Mouse (Mus musculus) heart, embryonic 15.5 days (tissue): Measurements from ENCODE around the gene Supt4a. TPM values are rescaled to one million over a fixed set of nuclear protein-coding genes. Genes with fewer than 3 reads are reported as not detected.

ENCODE experiments used
- ATAC-seq: fragments of 200-750 bp; cut with Nextera tagmentation; replicated peaks from 2 replicates; pipeline ENCODE4 v1.8.0; 2017; ENCODE audit warnings: low read depth, moderate TSS enrichment; ENCODE audit not compliant: insufficient number of reproducible peaks, insufficient read depth, low FRiP score
- H3K27ac ChIP-seq: fragments of 300-500 bp; sonication (generic); 2 replicates; pipeline ENCODE4 v1.5.1; 2015; ENCODE audit warnings: mild to moderate bottlenecking, inconsistent platforms
- H3K27me3 ChIP-seq: fragments of 300-500 bp; sonication (generic); 2 replicates; pipeline ENCODE4 v1.6.1; 2015; ENCODE audit warnings: inconsistent platforms
- H3K36me3 ChIP-seq: fragments of 300-500 bp; sonication (generic); 2 replicates; pipeline ENCODE4 v1.6.1; 2015; ENCODE audit warnings: mild to moderate bottlenecking, inconsistent platforms
- H3K4me1 ChIP-seq: fragments of 300-500 bp; sonication (generic); replicated peaks from 2 replicates; pipeline ENCODE4 v1.6.1; 2015; ENCODE audit warnings: inconsistent platforms
- H3K4me2 ChIP-seq: fragments of 300-500 bp; sonication (generic); 2 replicates; pipeline ENCODE4 v1.6.1; 2015; ENCODE audit warnings: inconsistent platforms, mild to moderate bottlenecking, moderate library complexity
- H3K4me3 ChIP-seq: fragments of 300-500 bp; sonication (generic); 2 replicates; pipeline ENCODE4 v1.5.1; 2015; ENCODE audit warnings: mild to moderate bottlenecking, inconsistent platforms
- H3K9ac ChIP-seq: fragments of 300-500 bp; sonication (generic); 2 replicates; pipeline ENCODE4 v1.6.1; 2015; ENCODE audit warnings: mild to moderate bottlenecking, inconsistent platforms
- H3K9me3 ChIP-seq: fragments of 300-500 bp; sonication (generic); replicated peaks from 2 replicates; pipeline ENCODE4 v1.6.1; 2016; ENCODE audit warnings: inconsistent platforms
- WGBS: fragments of 180-500 bp; shearing (Covaris S2); methylation state at CpG from one replicate; pipeline ENCODE4 v1.1.7; 2015; ENCODE audit warnings: mixed read lengths; 5-methylcytosine and 5-hydroxymethylcytosine counted together
- microRNA counts: library from miRNA; unstranded; fragments of <30 nt; microRNA quantifications from one replicate; lab custom pipeline; 2016
- microRNA-seq: library from miRNA; unstranded; fragments of <30 nt; microRNA quantifications from one replicate; pipeline ENCODE4, GENCODE M21; 2016
- polyA plus RNA-seq: library from polyadenylated mRNA; unstranded; fragments of >200 nt; fragmentation: Nextera tagmentation; extraction: Ambion mirVana; gene quantifications from 2 replicates; pipeline ENCODE4 v1.2.1, GENCODE M21; 2015

Gene Supt4a
- polyA plus RNA-seq, 1 experiment from 2014 or later, result 101 TPM

- Histone ChIP-seq H3K27me3 (peaks cover 68% of the 10 kb centered on the region), H3K9me3 (no peaks in the 10 kb centered on the region)
Measured at GRCm38 (mm10) chr11:87778100-87778765, 40.9 kb downstream of the Supt4a start.

GRCm38 (mm10) chr11:87778915-87779314, 41.6 kb downstream of the Supt4a start:
- H3K36me3 ChIP-seq, result no peaks in the 10 kb centered on the region
- no peak for ATAC-seq
- 34% methylated on average over 12 of the region's 12 CpGs for WGBS
- H3K9me3 ChIP-seq, result no peaks in the 10 kb centered on the region
- peaks cover 15% of the 10 kb centered on the region for H3K4me1 ChIP-seq
- no peak overlapping the region for H3K9ac ChIP-seq
- H3K4me3 ChIP-seq, result peak overlapping the region; percentile 42
- H3K27me3 ChIP-seq, result peaks cover 73% of the 10 kb centered on the region
- peak overlapping the region; percentile 72 for H3K4me2 ChIP-seq
- no peak overlapping the region for H3K27ac ChIP-seq

More at GRCm38 (mm10) chr11:87778100-87778765, 40.9 kb downstream of the Supt4a start:
- Histone ChIP-seq H3K27ac (no peak overlapping the region), H3K36me3 (no peaks in the 10 kb centered on the region), H3K4me3 (peak overlapping the region; percentile 42), H3K4me2 (peak overlapping the region; percentile 72), H3K4me1 (peaks cover 15% of the 10 kb centered on the region), H3K9ac (peak overlapping the region; percentile 43)
- 13% methylated on average over 31 of the region's 32 CpGs for WGBS
- ATAC-seq, result peak; percentile 61; the same call in 1 of the 2 replicates

GRCm38 (mm10) chr11:87779392-87779791, 42.0 kb downstream of the Supt4a start:
- H3K4me2 ChIP-seq, result no peak overlapping the region
- H3K4me1 ChIP-seq, result peaks cover 15% of the 10 kb centered on the region
- no peak for ATAC-seq
- 75% methylated on average over 4 of the region's 4 CpGs for WGBS
- H3K27me3 ChIP-seq, result peaks cover 70% of the 10 kb centered on the region
- no peaks in the 10 kb centered on the region for H3K9me3 ChIP-seq
- H3K36me3 ChIP-seq, result no peaks in the 10 kb centered on the region
- H3K4me3 ChIP-seq, result no peak overlapping the region
- H3K9ac ChIP-seq, result no peak overlapping the region
- H3K27ac ChIP-seq, result no peak overlapping the region

DNA sequence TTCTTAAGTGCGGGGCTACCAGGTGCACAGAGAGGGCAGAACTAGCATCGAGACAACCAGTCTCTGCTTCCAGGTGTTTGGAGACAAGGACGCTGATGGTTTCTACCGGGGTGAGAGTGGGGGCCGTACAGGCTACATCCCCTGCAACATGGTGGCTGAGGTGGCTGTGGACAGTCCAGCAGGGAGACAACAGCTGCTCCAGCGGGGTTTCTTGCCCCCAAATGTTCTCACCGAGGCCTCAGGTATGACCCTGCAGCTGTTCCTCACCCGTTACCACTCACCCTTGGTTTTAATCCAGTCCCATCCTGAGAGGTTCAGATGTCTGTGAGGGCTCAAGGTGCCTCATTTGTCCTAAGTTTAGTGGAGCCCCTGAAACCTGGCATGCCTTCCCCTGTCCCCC, 42.8 kb downstream of the Supt4a start:
- H3K4me2 ChIP-seq, result no peak overlapping the region
- no peaks in the 10 kb centered on the region for H3K36me3 ChIP-seq
- H3K4me3 ChIP-seq, result no peak overlapping the region
- peaks cover 68% of the 10 kb centered on the region for H3K27me3 ChIP-seq
- WGBS, result 72% methylated on average over 8 of the region's 8 CpGs
- no peak for ATAC-seq
- no peak overlapping the region for H3K9ac ChIP-seq
- peaks cover 15% of the 10 kb centered on the region for H3K4me1 ChIP-seq
- no peaks in the 10 kb centered on the region for H3K9me3 ChIP-seq
- H3K27ac ChIP-seq, result no peak overlapping the region

DNA sequence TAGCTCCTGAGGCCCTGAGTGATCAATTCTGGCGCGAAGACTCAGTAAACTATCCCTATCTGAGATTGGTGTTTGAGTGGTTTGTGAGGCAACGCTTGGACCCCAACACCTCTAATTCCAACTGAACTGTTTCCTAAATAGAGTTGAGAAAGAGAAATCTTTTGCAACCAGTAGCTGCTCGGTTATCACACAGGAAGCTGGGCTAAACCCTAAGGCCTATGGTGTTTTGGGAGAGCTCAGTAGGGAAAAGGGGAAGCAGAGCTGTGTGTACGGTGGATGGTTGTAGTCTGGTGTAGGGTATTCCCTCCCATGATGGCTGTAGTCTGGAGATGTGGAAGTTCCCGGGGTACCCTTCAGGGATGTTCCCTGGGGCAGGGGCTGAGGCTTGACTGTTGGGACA, 52.7 kb downstream of the Supt4a start:
- WGBS, result 72% methylated on average over 6 of the region's 6 CpGs
- Histone ChIP-seq H3K4me1 (no peaks in the 10 kb centered on the region), H3K9me3 (no peaks in the 10 kb centered on the region), H3K36me3 (no peaks in the 10 kb centered on the region), H3K4me3 (no peak overlapping the region), H3K27ac (no peak overlapping the region), H3K9ac (no peak overlapping the region), H3K4me2 (no peak overlapping the region), H3K27me3 (0 out of 2 replicates have a peak, but pooled peaks cover 4% of the 10 kb centered on the region)
- ATAC-seq, result no peak

MicroRNAs encoded within 50 kb of the gene (microRNA counts, 519-probe panel; counts per million panel counts)
- microRNA mmu-miR-142-3p (lab: Ali Mortazavi, UCI), result 3,748 counts per million, percentile 89 among the panel's probes with 10 or more counts
- 3,484 counts per million, percentile 85 among the panel's probes with 10 or more counts for microRNA mmu-miR-142-5p (lab: Ali Mortazavi, UCI)

Small RNA genes lying within 50 kb of the gene (microRNA-seq; reads per million reads assigned to microRNA genes)
- gene Mir142 (not detected), gene Mir142b (not detected)

Other genes with a start within 250 kb of the Supt4a start
- gene Gm11492, start 170.9 kb upstream of the Supt4a start, polyA plus RNA-seq, result not detected in 2 replicates
- 23.8 and 25.6 TPM in 2 replicates for gene Sept4, start 168.6 kb upstream of the Supt4a start, polyA plus RNA-seq
- 13.1 and 18.4 TPM in 2 replicates for gene Mtmr4, start 145.4 kb upstream of the Supt4a start, polyA plus RNA-seq
- gene Hsf5, start 120.4 kb upstream of the Supt4a start, polyA plus RNA-seq, result 0.08 and 0.09 TPM in 2 replicates
- gene Rnf43, start 74.8 kb upstream of the Supt4a start, polyA plus RNA-seq, result 1.3 and 3.3 TPM in 2 replicates
- 0.24 and 1.9 TPM in 2 replicates for gene Tspoap1, start 23.0 kb downstream of the Supt4a start, polyA plus RNA-seq
- 0.69 and 3.8 TPM in 2 replicates for gene Mpo, start 56.0 kb downstream of the Supt4a start, polyA plus RNA-seq
- gene Lpo, start 90.7 kb downstream of the Supt4a start, polyA plus RNA-seq, result 0.13 and 0.79 TPM in 2 replicates
- 7.0 and 8.3 TPM in 2 replicates for gene Mks1, start 115.7 kb downstream of the Supt4a start, polyA plus RNA-seq
- 0.19 and 0.31 TPM in 2 replicates for gene Epx, start 138.0 kb downstream of the Supt4a start, polyA plus RNA-seq
- gene Olfr462, start 154.7 kb downstream of the Supt4a start, polyA plus RNA-seq, result not detected in 2 replicates
- gene Olfr463, start 159.8 kb downstream of the Supt4a start, polyA plus RNA-seq, result not detected in 2 replicates
- gene Olfr464, start 183.4 kb downstream of the Supt4a start, polyA plus RNA-seq, result not detected in 2 replicates
- 23.1 and 24.9 TPM in 2 replicates for gene Dynll2, start 250.0 kb downstream of the Supt4a start, polyA plus RNA-seq